Mouse (Mus musculus): Measurements from ENCODE around the gene Chuk. TPM values are rescaled to one million over a fixed set of nuclear protein-coding genes. Genes with fewer than 3 reads are reported as not detected.
"Not testable (repeated sequence)": the region's sequence is repeated elsewhere in the genome, so short reads cannot be mapped to it uniquely, and the experiment has no call there.

Gene Chuk
- polyA plus RNA-seq, 1 experiment, result 12.4 TPM

DNA sequence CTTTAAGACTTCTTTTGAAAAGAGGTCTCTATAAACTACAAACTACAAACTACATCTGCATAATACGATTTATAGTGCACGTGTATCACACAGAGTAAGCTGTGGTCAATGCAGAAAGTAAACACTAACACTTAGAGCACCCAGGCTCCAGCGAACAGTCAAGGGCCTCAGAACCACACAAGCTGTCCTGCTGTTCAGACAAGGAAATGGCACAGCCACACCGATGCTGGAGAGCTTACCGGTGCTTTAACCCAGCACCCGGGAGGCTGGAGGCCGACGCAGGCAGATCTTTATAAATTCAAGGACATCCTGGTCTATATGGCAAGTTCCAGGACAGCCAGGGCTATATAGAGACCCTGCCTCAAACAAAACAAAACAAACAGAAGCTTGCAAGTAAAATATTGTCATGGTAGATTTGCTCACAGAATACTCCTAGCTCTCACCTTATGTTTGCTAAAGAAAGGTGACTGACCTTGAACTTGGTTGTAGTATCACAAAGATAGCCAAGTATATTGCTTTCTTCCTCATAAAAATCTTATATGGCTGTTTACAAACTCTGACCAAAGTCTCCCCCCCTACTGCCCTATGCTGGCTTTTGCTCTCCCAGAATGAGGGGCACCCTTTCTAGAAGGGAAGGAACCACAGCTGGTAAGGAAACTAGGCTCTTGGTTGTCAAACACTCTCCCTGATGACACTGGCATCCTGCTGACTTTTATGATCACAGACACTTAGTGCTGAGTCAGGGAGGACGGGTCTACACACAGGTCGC lies 20.6 kb upstream of the Chuk start:
- H3K4me1 ChIP-seq (ENCODE audit: control insufficient read depth, insufficient read depth, insufficient read length, low read length), result no peaks in the 10 kb centered on the region
- TF ChIP-seq CTCF (IDR thresholded peaks at IDR 0.05; ENCODE audit: extremely low read depth, insufficient read length, insufficient replicate concordance, low read depth, low read length), result no peak
- TF ChIP-seq POLR2A (IDR thresholded peaks at IDR 0.05; ENCODE audit: low read depth, low read length), result no peak
- H3K4me3 ChIP-seq (ENCODE audit: low read depth, low read length), result no peak overlapping the region
- peaks cover 57% of the 10 kb centered on the region for H3K36me3 ChIP-seq (ENCODE audit: control insufficient read depth, insufficient read depth, low read length)
- H3K27me3 ChIP-seq (ENCODE audit: control insufficient read depth, insufficient read depth, low read length), result no peaks in the 10 kb centered on the region
- H3K27ac ChIP-seq (ENCODE audit: insufficient read depth, low read depth, low read length), result no peak overlapping the region
- 68% methylated on average over 10 of the region's 10 CpGs for WGBS

DNA sequence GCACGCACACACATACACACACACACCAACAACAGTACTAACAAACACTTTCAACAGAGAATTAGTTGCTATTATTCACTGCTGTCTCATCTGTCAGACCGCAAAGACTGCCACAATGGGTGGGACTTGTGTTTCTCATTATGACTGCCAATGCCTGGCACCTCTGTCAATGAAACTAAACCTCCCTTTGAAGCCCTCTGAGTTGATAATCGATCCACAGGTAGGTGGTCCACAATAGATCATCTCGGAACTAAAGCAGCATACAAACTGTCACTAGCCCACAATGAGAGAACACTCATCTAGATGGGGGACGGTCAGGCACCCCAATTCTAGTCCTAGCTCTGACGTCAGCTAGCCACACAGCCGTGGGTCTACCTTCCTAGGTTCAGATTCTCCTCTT lies 13.9 kb upstream of the Chuk start:
- no peak overlapping the region for H3K4me3 ChIP-seq (ENCODE audit: low read depth, low read length)
- WGBS, result 95% methylated on average over 7 of the region's 7 CpGs
- peaks cover 59% of the 10 kb centered on the region for H3K36me3 ChIP-seq (ENCODE audit: control insufficient read depth, insufficient read depth, low read length)
- no peak overlapping the region for H3K27ac ChIP-seq (ENCODE audit: insufficient read depth, low read depth, low read length)
- no peak for TF ChIP-seq CTCF (IDR thresholded peaks at IDR 0.05; ENCODE audit: extremely low read depth, insufficient read length, insufficient replicate concordance, low read depth, low read length)
- no peak for TF ChIP-seq POLR2A (IDR thresholded peaks at IDR 0.05; ENCODE audit: low read depth, low read length)
- no peaks in the 10 kb centered on the region; the same call in 1 of the 2 replicates for H3K4me1 ChIP-seq (ENCODE audit: control insufficient read depth, insufficient read depth, insufficient read length, low read length)
- H3K27me3 ChIP-seq (ENCODE audit: control insufficient read depth, insufficient read depth, low read length), result no peaks in the 10 kb centered on the region

DNA sequence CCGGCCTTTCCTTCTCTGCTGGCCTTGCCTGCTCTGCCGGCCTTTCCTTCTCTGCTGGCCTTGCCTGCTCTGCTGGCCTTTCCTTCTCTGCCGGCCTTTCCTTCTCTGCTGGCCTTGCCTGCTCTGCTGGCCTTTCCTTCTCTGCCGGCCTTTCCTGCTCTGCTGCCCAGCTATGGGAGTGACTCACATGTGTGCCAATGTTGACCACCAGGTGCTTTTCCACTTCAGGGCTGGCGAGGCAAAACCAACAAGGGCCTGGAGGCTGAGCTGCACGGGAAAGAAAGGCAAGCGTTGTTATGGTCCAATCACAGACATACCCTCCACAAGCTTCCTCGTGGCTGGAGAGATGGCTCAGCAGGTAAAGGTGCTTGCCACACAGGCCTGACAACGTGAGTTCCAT lies 13.4 kb upstream of the Chuk start:
- H3K4me3 ChIP-seq (ENCODE audit: low read depth, low read length); H3K27me3 ChIP-seq (ENCODE audit: control insufficient read depth, insufficient read depth, low read length); H3K27ac ChIP-seq (ENCODE audit: insufficient read depth, low read depth, low read length); H3K4me1 ChIP-seq (ENCODE audit: control insufficient read depth, insufficient read depth, insufficient read length, low read length): not testable (repeated sequence)
- H3K36me3 ChIP-seq (ENCODE audit: control insufficient read depth, insufficient read depth, low read length), result peaks cover 57% of the 10 kb centered on the region
- 87% methylated on average over 9 of the region's 9 CpGs for WGBS

DNA sequence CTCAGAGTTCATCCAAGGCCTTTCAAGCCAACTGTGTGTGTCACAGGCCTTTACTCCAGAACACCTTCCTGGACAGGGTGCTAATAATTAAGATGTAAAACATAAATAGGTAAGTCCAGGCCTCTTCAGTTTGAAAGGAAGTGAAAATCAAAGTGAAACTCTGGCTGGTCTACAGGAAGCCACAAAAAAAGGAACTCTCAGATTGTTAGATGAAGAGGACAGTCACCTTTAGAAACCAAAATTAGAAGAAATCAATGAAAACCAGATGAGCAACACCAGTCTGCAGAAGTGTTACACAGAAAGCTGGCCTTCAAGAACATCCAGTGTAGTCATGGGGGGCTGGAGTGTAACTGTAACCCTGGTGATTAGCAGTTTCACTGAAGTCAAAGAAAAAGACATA lies 10.5 kb upstream of the Chuk start:
- no peak overlapping the region for H3K4me3 ChIP-seq (ENCODE audit: low read depth, low read length)
- no peaks in the 10 kb centered on the region for H3K27me3 ChIP-seq (ENCODE audit: control insufficient read depth, insufficient read depth, low read length)
- TF ChIP-seq CTCF (IDR thresholded peaks at IDR 0.05; ENCODE audit: extremely low read depth, insufficient read length, insufficient replicate concordance, low read depth, low read length) (no peak), POLR2A (IDR thresholded peaks at IDR 0.05; ENCODE audit: low read depth, low read length) (no peak)
- H3K4me1 ChIP-seq (ENCODE audit: control insufficient read depth, insufficient read depth, insufficient read length, low read length), result no peaks in the 10 kb centered on the region; the same call in 1 of the 2 replicates
- peaks cover 51% of the 10 kb centered on the region for H3K36me3 ChIP-seq (ENCODE audit: control insufficient read depth, insufficient read depth, low read length)
- H3K27ac ChIP-seq (ENCODE audit: insufficient read depth, low read depth, low read length), result no peak overlapping the region

DNA sequence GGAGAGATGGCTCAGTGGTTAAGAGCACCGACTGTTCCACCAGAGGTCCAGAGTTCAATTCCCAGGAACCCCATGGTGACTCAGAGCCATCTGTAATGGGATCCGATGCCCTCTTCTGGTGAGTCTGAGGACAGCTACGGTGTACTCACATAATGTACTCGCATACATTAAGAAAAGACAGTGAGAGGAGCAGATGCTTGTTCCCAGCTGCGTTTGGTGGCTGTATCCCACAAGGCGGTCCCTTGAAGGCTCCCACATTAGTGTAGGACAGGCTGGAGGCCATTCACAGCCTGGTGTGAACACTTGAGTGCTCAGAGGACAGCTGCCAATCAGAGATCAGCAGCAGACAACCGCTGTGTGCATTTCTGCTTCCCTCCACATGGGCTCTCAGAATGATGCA lies 4.4 kb upstream of the Chuk start:
- Histone ChIP-seq H3K4me1 (ENCODE audit: control insufficient read depth, insufficient read depth, insufficient read length, low read length) (peaks cover 9% of the 10 kb centered on the region; the same call in 1 of the 2 replicates), H3K27me3 (ENCODE audit: control insufficient read depth, insufficient read depth, low read length) (no peaks in the 10 kb centered on the region), H3K4me3 (ENCODE audit: low read depth, low read length) (no peak overlapping the region), H3K36me3 (ENCODE audit: control insufficient read depth, insufficient read depth, low read length) (peaks cover 24% of the 10 kb centered on the region), H3K27ac (ENCODE audit: insufficient read depth, low read depth, low read length) (no peak overlapping the region)
- TF ChIP-seq POLR2A (IDR thresholded peaks at IDR 0.05; ENCODE audit: low read depth, low read length) (no peak), CTCF (IDR thresholded peaks at IDR 0.05; ENCODE audit: extremely low read depth, insufficient read length, insufficient replicate concordance, low read depth, low read length) (peak; percentile 60; the same call in 1 of the 2 replicates)
- WGBS, result 55% methylated on average over 7 of the region's 7 CpGs

DNA sequence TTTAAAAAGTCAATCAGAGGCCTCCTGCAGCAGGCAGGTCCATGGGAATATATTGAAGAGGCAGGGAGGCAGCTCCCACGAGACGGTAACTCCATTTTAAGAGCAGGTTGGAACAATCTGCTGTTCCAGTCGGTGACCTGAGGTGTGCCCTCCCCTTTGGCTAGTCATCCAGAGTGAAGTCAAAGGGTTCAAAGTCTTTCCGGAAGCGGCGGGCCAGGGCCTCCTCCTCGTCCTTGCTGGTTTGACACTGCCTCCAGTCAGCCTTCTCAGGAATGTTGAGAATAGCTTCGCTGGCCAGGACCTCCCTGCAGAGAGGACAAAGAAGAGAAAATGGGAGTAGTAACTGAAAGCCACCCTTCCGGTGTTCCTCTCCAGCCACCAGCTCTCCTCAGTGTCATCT lies 3.1 kb upstream of the Chuk start:
- 38% methylated on average over 9 of the region's 9 CpGs for WGBS
- Histone ChIP-seq H3K27ac (ENCODE audit: insufficient read depth, low read depth, low read length) (peak overlapping the region; percentile 90), H3K36me3 (ENCODE audit: control insufficient read depth, insufficient read depth, low read length) (peaks cover 24% of the 10 kb centered on the region), H3K4me3 (ENCODE audit: low read depth, low read length) (no peak overlapping the region), H3K27me3 (ENCODE audit: control insufficient read depth, insufficient read depth, low read length) (no peaks in the 10 kb centered on the region), H3K4me1 (ENCODE audit: control insufficient read depth, insufficient read depth, insufficient read length, low read length) (peaks cover 12% of the 10 kb centered on the region; the same call in 1 of the 2 replicates)
- TF ChIP-seq CTCF (IDR thresholded peaks at IDR 0.05; ENCODE audit: extremely low read depth, insufficient read length, insufficient replicate concordance, low read depth, low read length) (no peak), POLR2A (IDR thresholded peaks at IDR 0.05; ENCODE audit: low read depth, low read length) (no peak)

DNA sequence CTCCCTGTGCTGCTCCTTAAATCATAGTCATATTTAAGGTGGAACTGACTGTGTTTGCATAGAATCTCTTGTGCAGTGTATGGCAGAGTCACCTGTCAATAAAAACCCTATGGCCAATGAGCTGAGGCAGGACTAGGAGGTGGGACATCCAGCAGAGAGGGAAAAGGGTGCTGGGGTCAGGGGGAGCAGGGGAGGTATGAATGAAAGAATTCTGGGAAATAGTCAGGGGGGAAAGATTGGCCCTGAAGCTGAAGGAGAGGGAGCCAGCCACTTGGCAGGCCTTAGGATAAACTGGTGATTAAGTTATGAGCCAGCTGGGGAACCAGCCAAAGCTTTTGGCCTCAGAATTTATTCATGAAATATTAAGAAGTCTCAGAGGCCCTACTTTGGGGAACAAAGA lies 1.7 kb upstream of the Chuk start:
- Histone ChIP-seq H3K4me1 (ENCODE audit: control insufficient read depth, insufficient read depth, insufficient read length, low read length) (peaks cover 12% of the 10 kb centered on the region; the same call in 1 of the 2 replicates), H3K27me3 (ENCODE audit: control insufficient read depth, insufficient read depth, low read length) (no peaks in the 10 kb centered on the region), H3K4me3 (ENCODE audit: low read depth, low read length) (no peak overlapping the region), H3K27ac (ENCODE audit: insufficient read depth, low read depth, low read length) (peak overlapping the region; percentile 78; the same call in 1 of the 2 replicates), H3K36me3 (ENCODE audit: control insufficient read depth, insufficient read depth, low read length) (peaks cover 15% of the 10 kb centered on the region)
- TF ChIP-seq POLR2A (IDR thresholded peaks at IDR 0.05; ENCODE audit: low read depth, low read length), result no peak
- TF ChIP-seq CTCF (IDR thresholded peaks at IDR 0.05; ENCODE audit: extremely low read depth, insufficient read length, insufficient replicate concordance, low read depth, low read length), result no peak

Data from small intestine, adult 2 months (tissue).